Mouse (Mus musculus) heart, postnatal 0 days (tissue): Measurements from ENCODE around the gene Sgms1. TPM values are rescaled to one million over a fixed set of nuclear protein-coding genes. Genes with fewer than 3 reads are reported as not detected.
A peak's percentile ranks its signal among the peaks of the same experiment; 100 is the strongest.

Source experiments
- ATAC-seq: fragments of 200-750 bp; cut with Nextera tagmentation; 2 replicates; pipeline ENCODE4 v1.8.0; 2017; ENCODE audit warnings: low read depth, moderate number of reproducible peaks, moderate library complexity; ENCODE audit not compliant: insufficient read depth
- DNase-seq: peaks from one replicate; pipeline ENCODE4 v3.0.0-alpha.2; 2016; ENCODE audit warnings: low spot score
- H3K27ac ChIP-seq: fragments of 300-500 bp; sonication (generic); 2 replicates; pipeline ENCODE4 v1.5.1; 2014; ENCODE audit warnings: low read depth, mild to moderate bottlenecking
- H3K27me3 ChIP-seq: fragments of 300-500 bp; sonication (generic); 2 replicates; pipeline ENCODE4 v1.6.1; 2014; ENCODE audit warnings: low read length, mixed read lengths; ENCODE audit not compliant: control insufficient read depth, insufficient read depth
- H3K36me3 ChIP-seq: fragments of 300-500 bp; sonication (generic); replicated peaks from 2 replicates; pipeline ENCODE4 v1.6.1; 2014; ENCODE audit warnings: low read length, mixed read lengths; ENCODE audit not compliant: control insufficient read depth, insufficient read depth
- H3K4me1 ChIP-seq: fragments of 300-500 bp; sonication (generic); 2 replicates; pipeline ENCODE4 v1.6.1; 2014; ENCODE audit warnings: antibody characterized with exemption; ENCODE audit not compliant: control insufficient read depth, insufficient read depth
- H3K4me2 ChIP-seq: fragments of 300-500 bp; sonication (generic); 2 replicates; pipeline ENCODE4 v1.6.1; 2014; ENCODE audit warnings: low read depth, mild to moderate bottlenecking, low read length, moderate library complexity
- H3K4me3 ChIP-seq: fragments of 300-500 bp; sonication (generic); 2 replicates; pipeline ENCODE4 v1.5.1; 2014; ENCODE audit warnings: low read depth, low read length
- H3K9ac ChIP-seq: fragments of 300-500 bp; sonication (generic); replicated peaks from 2 replicates; pipeline ENCODE4 v1.6.1; 2014; ENCODE audit warnings: low read depth, low read length, mixed read lengths
- H3K9me3 ChIP-seq: fragments of 300-500 bp; sonication (generic); replicated peaks from 2 replicates; pipeline ENCODE4 v1.6.1; 2016; ENCODE audit warnings: low read length; ENCODE audit not compliant: control insufficient read depth
- CTCF ChIP-seq: IDR thresholded peaks from 2 replicates; pipeline ENCODE4 v1.5.1; 2016; ENCODE audit warnings: antibody characterized with exemption, control low read depth, low read depth
- EP300 ChIP-seq: IDR thresholded peaks from 2 replicates; pipeline ENCODE4 v1.6.1; 2016; ENCODE audit warnings: antibody characterized with exemption, low read depth
- WGBS: fragments of 180-500 bp; shearing (Covaris S2); extraction: QIAGEN DNeasy Blood & Tissue Kit; methylation state at CpG from one replicate; pipeline ENCODE4 v1.1.7; 2014; 5-methylcytosine and 5-hydroxymethylcytosine counted together
- polyA plus RNA-seq: library from polyadenylated mRNA; unstranded; fragments of >200 nt; fragmentation: Nextera tagmentation; extraction: Ambion mirVana; gene quantifications from 2 replicates; pipeline ENCODE4 v1.2.1, GENCODE M21; 2015
- total RNA-seq: library from RNA; depleted of rRNA; stranded (reverse); fragments of >200 nt; gene quantifications from 2 replicates; pipeline ENCODE4 v1.2.3, GENCODE M21; 2014; ENCODE audit warnings: low replicate concordance

The Sgms1 gene
- total and polyA plus RNA-seq, 2 experiments from 2014 or later, result 29.4 to 52.0 TPM

GRCm38 (mm10) chr19:32181721-32182394 lies 207.7 kb downstream of the Sgms1 start:
- 0 out of 2 replicates have a peak overlapping the region, but pooled peaks have one; percentile 44 for H3K4me2 ChIP-seq
- peak; percentile 98 for TF ChIP-seq EP300
- no peak for TF ChIP-seq CTCF
- H3K27me3 ChIP-seq, result no peaks in the 10 kb centered on the region
- WGBS, result 38% methylated on average over 12 of the region's 12 CpGs
- ATAC-seq (peak; percentile 50), DNase-seq (peak; percentile 75)
- peaks cover 5% of the 10 kb centered on the region; the same call in 1 of the 2 replicates for H3K36me3 ChIP-seq
- peak overlapping the region; percentile 95 for H3K27ac ChIP-seq
- no peaks in the 10 kb centered on the region for H3K9me3 ChIP-seq
- no peak overlapping the region for H3K4me3 ChIP-seq
- H3K4me1 ChIP-seq, result peaks cover 53% of the 10 kb centered on the region
- no peak overlapping the region for H3K9ac ChIP-seq

GRCm38 (mm10) chr19:32180756-32181674 lies 208.5 kb downstream of the Sgms1 start:
- TF ChIP-seq CTCF (no peak), EP300 (peak; percentile 88)
- no peak overlapping the region for H3K9ac ChIP-seq
- WGBS, result 17% methylated on average over 14 of the region's 14 CpGs
- peaks cover 50% of the 10 kb centered on the region for H3K4me1 ChIP-seq
- H3K27me3 ChIP-seq, result no peaks in the 10 kb centered on the region
- H3K4me3 ChIP-seq, result no peak overlapping the region
- peaks cover 5% of the 10 kb centered on the region; the same call in 1 of the 2 replicates for H3K36me3 ChIP-seq
- no peaks in the 10 kb centered on the region for H3K9me3 ChIP-seq
- peak overlapping the region; percentile 44; the same call in 1 of the 2 replicates for H3K4me2 ChIP-seq
- peak; percentile 95 for DNase-seq
- H3K27ac ChIP-seq, result peak overlapping the region; percentile 95
- ATAC-seq, result peak; percentile 91

- no peaks in the 10 kb centered on the region for H3K9me3 ChIP-seq
- peaks cover 50% of the 10 kb centered on the region for H3K4me1 ChIP-seq
- no peaks in the 10 kb centered on the region for H3K27me3 ChIP-seq
- ATAC-seq, result no peak
- no peak overlapping the region for H3K4me3 ChIP-seq
- peaks cover 5% of the 10 kb centered on the region; the same call in 1 of the 2 replicates for H3K36me3 ChIP-seq
- H3K27ac ChIP-seq, result peak overlapping the region; percentile 95
- no peak for DNase-seq
- TF ChIP-seq CTCF (no peak), EP300 (no peak)
- whole genome bisulfite sequencing, result 25% methylated on average over 5 of the region's 5 CpGs
- peak overlapping the region; percentile 43 for H3K9ac ChIP-seq
- peak overlapping the region; percentile 44 for H3K4me2 ChIP-seq
These were observed 209.5 kb downstream of the Sgms1 start for GRCm38 (mm10) chr19:32179978-32180413.

GRCm38 (mm10) chr19:32179514-32179913 lies 210.0 kb downstream of the Sgms1 start:
- peaks cover 5% of the 10 kb centered on the region; the same call in 1 of the 2 replicates for H3K36me3 ChIP-seq
- H3K9me3 ChIP-seq, result no peaks in the 10 kb centered on the region
- H3K27me3 ChIP-seq, result no peaks in the 10 kb centered on the region
- H3K4me3 ChIP-seq, result 0 out of 2 replicates have a peak overlapping the region, but pooled peaks have one; percentile 5
- peak overlapping the region; percentile 95 for H3K27ac ChIP-seq
- ATAC-seq (peak; percentile 34; the same call in 1 of the 2 replicates), DNase-seq (peak; percentile 78)
- peak overlapping the region; percentile 43 for H3K9ac ChIP-seq
- peaks cover 50% of the 10 kb centered on the region for H3K4me1 ChIP-seq
- WGBS, result 8% methylated on average over 4 of the region's 4 CpGs
- TF ChIP-seq CTCF (no peak), EP300 (no peak)
- peak overlapping the region; percentile 44 for H3K4me2 ChIP-seq

DNA sequence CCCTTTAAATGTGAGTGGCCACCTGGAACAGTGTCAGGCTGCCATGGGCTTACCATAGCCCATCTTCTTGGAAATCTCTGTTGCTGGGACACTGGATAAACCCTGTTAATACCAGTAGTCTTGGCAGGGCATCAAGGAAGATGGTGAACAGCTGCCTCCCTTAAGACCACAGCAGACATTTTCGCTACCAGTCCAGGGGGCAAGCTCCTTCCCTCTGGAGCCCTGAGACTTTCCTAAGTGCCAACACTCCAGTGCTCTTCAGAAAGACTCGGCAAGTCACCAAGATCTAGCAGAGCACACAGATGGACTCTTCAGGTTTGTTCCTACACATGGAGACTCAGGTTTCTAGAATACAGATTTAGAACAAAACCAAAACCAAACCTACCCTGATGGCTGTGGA lies 211.4 kb downstream of the Sgms1 start:
- ATAC-seq (no peak), DNase-seq (no peak)
- Histone ChIP-seq H3K27me3 (no peaks in the 10 kb centered on the region), H3K9me3 (no peaks in the 10 kb centered on the region), H3K4me1 (peaks cover 57% of the 10 kb centered on the region), H3K4me3 (no peak overlapping the region), H3K27ac (0 out of 2 replicates have a peak overlapping the region, but pooled peaks have one; percentile 95), H3K36me3 (peaks cover 5% of the 10 kb centered on the region; the same call in 1 of the 2 replicates), H3K9ac (no peak overlapping the region), H3K4me2 (no peak overlapping the region)
- TF ChIP-seq EP300, result no peak
- no peak for TF ChIP-seq CTCF
- WGBS, result 66% methylated on average over 2 of the region's 2 CpGs
